Mouse (Mus musculus): ENCODE measurements around the gene Tor4a. TPM values are rescaled to one million over a fixed set of nuclear protein-coding genes. Genes with fewer than 3 reads are reported as not detected.
A peak's percentile ranks its signal among the peaks of the same experiment; 100 is the strongest.

Gene Tor4a
- polyA plus RNA-seq, 1 experiment from 2014 or later: 1.9 TPM

- Histone ChIP-seq H3K9ac (no peak overlapping the region), H3K36me3 (no peaks in the 10 kb centered on the region), H3K27me3 (no peaks in the 10 kb centered on the region), H3K4me3 (no peak overlapping the region), H3K9me3 (no peaks in the 10 kb centered on the region), H3K4me2 (no peak overlapping the region), H3K4me1 (replicated peaks) (peaks cover 35% of the 10 kb centered on the region), H3K27ac (replicated peaks) (no peak overlapping the region)
- WGBS: 81% methylated on average over 4 of the region's 4 CpGs
- ATAC-seq (ENCODE audit: low FRiP score, low read depth): no peak
Measured at GRCm38 (mm10) chr2:25175690-25176078, 21.0 kb downstream of the Tor4a start.

GRCm38 (mm10) chr2:25174866-25175689 lies 21.6 kb downstream of the Tor4a start:
- no peaks in the 10 kb centered on the region for H3K36me3 ChIP-seq
- 56% methylated on average over 7 of the region's 7 CpGs for WGBS
- no peak overlapping the region for H3K4me2 ChIP-seq
- H3K27me3 ChIP-seq: no peaks in the 10 kb centered on the region
- no peaks in the 10 kb centered on the region for H3K9me3 ChIP-seq
- ATAC-seq (ENCODE audit: low FRiP score, low read depth): no peak
- no peak overlapping the region for H3K4me3 ChIP-seq
- peaks cover 37% of the 10 kb centered on the region for H3K4me1 ChIP-seq (replicated peaks)
- no peak overlapping the region for H3K9ac ChIP-seq
- no peak overlapping the region for H3K27ac ChIP-seq (replicated peaks)

GRCm38 (mm10) chr2:25173821-25174220 lies 22.9 kb downstream of the Tor4a start:
- no peak overlapping the region for H3K27ac ChIP-seq (replicated peaks)
- H3K27me3 ChIP-seq: no peaks in the 10 kb centered on the region
- no peaks in the 10 kb centered on the region for H3K9me3 ChIP-seq
- no peak overlapping the region for H3K4me2 ChIP-seq
- no peak overlapping the region for H3K9ac ChIP-seq
- 96% methylated on average over 4 of the region's 4 CpGs for WGBS
- H3K4me3 ChIP-seq: no peak overlapping the region
- H3K4me1 ChIP-seq (replicated peaks): peaks cover 37% of the 10 kb centered on the region
- no peaks in the 10 kb centered on the region for H3K36me3 ChIP-seq
- ATAC-seq (ENCODE audit: low FRiP score, low read depth): no peak

GRCm38 (mm10) chr2:25172629-25173028 lies 24.1 kb downstream of the Tor4a start:
- no peaks in the 10 kb centered on the region for H3K9me3 ChIP-seq
- H3K9ac ChIP-seq: no peak overlapping the region
- 69% methylated on average over 8 of the region's 8 CpGs for WGBS
- no peaks in the 10 kb centered on the region for H3K27me3 ChIP-seq
- no peak overlapping the region for H3K27ac ChIP-seq (replicated peaks)
- H3K4me2 ChIP-seq: no peak overlapping the region
- no peaks in the 10 kb centered on the region for H3K36me3 ChIP-seq
- H3K4me3 ChIP-seq: no peak overlapping the region
- peaks cover 36% of the 10 kb centered on the region for H3K4me1 ChIP-seq (replicated peaks)
- no peak for ATAC-seq (ENCODE audit: low FRiP score, low read depth)

GRCm38 (mm10) chr2:25171769-25172153 lies 24.9 kb downstream of the Tor4a start:
- Histone ChIP-seq H3K27ac (replicated peaks) (no peak overlapping the region), H3K9ac (no peak overlapping the region), H3K4me1 (replicated peaks) (peaks cover 32% of the 10 kb centered on the region), H3K36me3 (no peaks in the 10 kb centered on the region), H3K9me3 (no peaks in the 10 kb centered on the region), H3K4me2 (no peak overlapping the region), H3K27me3 (no peaks in the 10 kb centered on the region), H3K4me3 (no peak overlapping the region)
- WGBS: 43% methylated on average over 1 of the region's 1 CpGs
- no peak for ATAC-seq (ENCODE audit: low FRiP score, low read depth)

GRCm38 (mm10) chr2:25171101-25171768 lies 25.5 kb downstream of the Tor4a start:
- Histone ChIP-seq H3K4me2 (no peak overlapping the region), H3K9me3 (no peaks in the 10 kb centered on the region), H3K27ac (replicated peaks) (no peak overlapping the region), H3K27me3 (no peaks in the 10 kb centered on the region), H3K4me1 (replicated peaks) (peaks cover 26% of the 10 kb centered on the region), H3K4me3 (no peak overlapping the region), H3K9ac (no peak overlapping the region), H3K36me3 (no peaks in the 10 kb centered on the region)
- no peak for ATAC-seq (ENCODE audit: low FRiP score, low read depth)
- WGBS: 76% methylated on average over 6 of the region's 6 CpGs

GRCm38 (mm10) chr2:25170326-25171100 lies 26.2 kb downstream of the Tor4a start:
- H3K36me3 ChIP-seq: no peaks in the 10 kb centered on the region
- WGBS: 63% methylated on average over 10 of the region's 10 CpGs
- H3K4me2 ChIP-seq: no peak overlapping the region
- no peaks in the 10 kb centered on the region for H3K9me3 ChIP-seq
- no peak overlapping the region for H3K4me3 ChIP-seq
- no peaks in the 10 kb centered on the region for H3K27me3 ChIP-seq
- peaks cover 26% of the 10 kb centered on the region for H3K4me1 ChIP-seq (replicated peaks)
- ATAC-seq (ENCODE audit: low FRiP score, low read depth): no peak
- H3K9ac ChIP-seq: no peak overlapping the region
- no peak overlapping the region for H3K27ac ChIP-seq (replicated peaks)

GRCm38 (mm10) chr2:25169778-25170177 lies 26.9 kb downstream of the Tor4a start:
- WGBS: 13% methylated on average over 5 of the region's 5 CpGs
- Histone ChIP-seq H3K27ac (replicated peaks) (no peak overlapping the region), H3K9me3 (no peaks in the 10 kb centered on the region)

GRCm38 (mm10) chr2:25168665-25168978 lies 28.1 kb downstream of the Tor4a start:
- H3K9ac ChIP-seq: no peak overlapping the region
- H3K27ac ChIP-seq (replicated peaks): peak overlapping the region; percentile 61
- H3K36me3 ChIP-seq: no peaks in the 10 kb centered on the region
- peak overlapping the region; percentile 50 for H3K4me3 ChIP-seq
- peak overlapping the region; percentile 93 for H3K4me2 ChIP-seq
- peaks cover 33% of the 10 kb centered on the region for H3K4me1 ChIP-seq (replicated peaks)
- H3K27me3 ChIP-seq: no peaks in the 10 kb centered on the region
- H3K9me3 ChIP-seq: no peaks in the 10 kb centered on the region
- 7% methylated on average over 2 of the region's 2 CpGs for WGBS
- 0 out of 2 replicates have a peak, but pooled peaks have one; percentile 5 for ATAC-seq (ENCODE audit: low FRiP score, low read depth)

More at GRCm38 (mm10) chr2:25169778-25170177, 26.9 kb downstream of the Tor4a start:
- Histone ChIP-seq H3K9ac (no peak overlapping the region), H3K4me1 (replicated peaks) (peaks cover 26% of the 10 kb centered on the region), H3K4me3 (no peak overlapping the region), H3K27me3 (no peaks in the 10 kb centered on the region), H3K4me2 (no peak overlapping the region), H3K36me3 (no peaks in the 10 kb centered on the region)
- no peak for ATAC-seq (ENCODE audit: low FRiP score, low read depth)

- Histone ChIP-seq H3K4me1 (replicated peaks) (peaks cover 38% of the 10 kb centered on the region), H3K9ac (peak overlapping the region; percentile 55), H3K27me3 (no peaks in the 10 kb centered on the region), H3K27ac (replicated peaks) (peak overlapping the region; percentile 61), H3K36me3 (no peaks in the 10 kb centered on the region), H3K9me3 (no peaks in the 10 kb centered on the region), H3K4me2 (peak overlapping the region; percentile 93), H3K4me3 (peak overlapping the region; percentile 50)
- peak; percentile 76 for ATAC-seq (ENCODE audit: low FRiP score, low read depth)
- under 1% methylated on average over 24 of the region's 41 CpGs for WGBS
Measured at GRCm38 (mm10) chr2:25167919-25168664, 28.6 kb downstream of the Tor4a start.

- peak; percentile 32; the same call in 1 of the 2 replicates for ATAC-seq (ENCODE audit: low FRiP score, low read depth)
- WGBS: 12% methylated on average over 4 of the region's 4 CpGs
- peak overlapping the region; percentile 50 for H3K4me3 ChIP-seq
- no peaks in the 10 kb centered on the region for H3K36me3 ChIP-seq
- peaks cover 42% of the 10 kb centered on the region for H3K4me1 ChIP-seq (replicated peaks)
- H3K27ac ChIP-seq (replicated peaks): peak overlapping the region; percentile 61
- peak overlapping the region; percentile 55 for H3K9ac ChIP-seq
- H3K4me2 ChIP-seq: peak overlapping the region; percentile 93
- H3K27me3 ChIP-seq: no peaks in the 10 kb centered on the region
- no peaks in the 10 kb centered on the region for H3K9me3 ChIP-seq
Measured at GRCm38 (mm10) chr2:25167481-25167880, 29.2 kb downstream of the Tor4a start.

Measured in hindbrain, embryonic 15.5 days (tissue).